Mouse (Mus musculus): ENCODE results near the gene Prn. TPM values are rescaled to one million over a fixed set of nuclear protein-coding genes. Genes with fewer than 3 reads are reported as not detected.

Prn gene
- total and polyA plus RNA-seq, 2 experiments: not detected

- DNase-seq (ENCODE audit: extremely low read depth, low read depth, low spot score): peak; percentile 22
- WGBS: 86% methylated on average over 7 of the region's 7 CpGs
- H3K4me3 ChIP-seq (ENCODE audit: insufficient read depth, low read depth, low read length): no peak overlapping the region
- H3K4me1 ChIP-seq (ENCODE audit: control insufficient read depth, insufficient read depth, low read length): peaks cover 4% of the 10 kb centered on the region; the same call in 1 of the 2 replicates
- no peak overlapping the region for H3K9ac ChIP-seq (ENCODE audit: low read depth, low read length)
- no peak for TF ChIP-seq POLR2A (IDR thresholded peaks at IDR 0.05; ENCODE audit: extremely low read depth, insufficient read depth, low read length)
- no peak for TF ChIP-seq CTCF (IDR thresholded peaks at IDR 0.05; ENCODE audit: low read depth, low read length)
- no peaks in the 10 kb centered on the region for H3K36me3 ChIP-seq (ENCODE audit: control insufficient read depth, insufficient read depth, low read length)
- no peaks in the 10 kb centered on the region for H3K79me2 ChIP-seq (ENCODE audit: control insufficient read depth, insufficient read depth, low read length)
- H3K27ac ChIP-seq (replicated peaks; ENCODE audit: insufficient read depth, low read depth, low read length): no peak overlapping the region
- H3K27me3 ChIP-seq (ENCODE audit: control insufficient read depth, insufficient read depth, low read length): no peaks in the 10 kb centered on the region
Observed at GRCm38 (mm10) chr2:131908351-131908861, 1.4 kb upstream of the Prn start.

- peak; percentile 9 for DNase-seq (ENCODE audit: extremely low read depth, low read depth, low spot score)
- Histone ChIP-seq H3K9ac (ENCODE audit: low read depth, low read length) (no peak overlapping the region), H3K79me2 (ENCODE audit: control insufficient read depth, insufficient read depth, low read length) (no peaks in the 10 kb centered on the region; the same call in 1 of the 2 replicates), H3K27ac (replicated peaks; ENCODE audit: insufficient read depth, low read depth, low read length) (0 out of 2 replicates have a peak overlapping the region, but pooled peaks have one; percentile 28), H3K4me1 (ENCODE audit: control insufficient read depth, insufficient read depth, low read length) (peaks cover 4% of the 10 kb centered on the region; the same call in 1 of the 2 replicates), H3K27me3 (ENCODE audit: control insufficient read depth, insufficient read depth, low read length) (no peaks in the 10 kb centered on the region), H3K4me3 (ENCODE audit: insufficient read depth, low read depth, low read length) (no peak overlapping the region), H3K36me3 (ENCODE audit: control insufficient read depth, insufficient read depth, low read length) (no peaks in the 10 kb centered on the region)
- WGBS: 97% methylated on average over 1 of the region's 1 CpGs
- TF ChIP-seq POLR2A (IDR thresholded peaks at IDR 0.05; ENCODE audit: extremely low read depth, insufficient read depth, low read length) (no peak), CTCF (IDR thresholded peaks at IDR 0.05; ENCODE audit: low read depth, low read length) (no peak)
Observed at GRCm38 (mm10) chr2:131908906-131909305, 851 bp upstream of the Prn start.

DNA sequence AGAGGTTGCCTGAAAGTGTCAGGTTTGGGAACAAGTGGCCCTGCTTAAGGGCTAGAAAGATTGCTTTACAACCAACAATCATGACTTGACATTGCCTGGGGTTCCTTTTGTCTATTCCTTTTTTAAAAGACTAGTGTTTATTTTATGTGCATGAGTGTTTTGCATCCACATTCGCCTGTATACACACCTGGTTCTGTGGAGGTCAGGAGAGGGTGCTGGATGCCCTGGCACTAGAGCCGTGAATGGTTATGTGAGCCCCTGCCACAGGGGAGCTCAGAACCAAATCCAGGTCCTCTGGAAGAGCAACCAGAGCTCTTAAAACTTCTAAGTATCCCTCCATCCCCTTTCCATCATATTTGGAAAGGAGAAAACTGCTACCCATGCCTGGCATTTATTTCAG is 1.1 kb downstream of the Prn start:
- H3K9ac ChIP-seq (ENCODE audit: low read depth, low read length): no peak overlapping the region
- no peak for DNase-seq (ENCODE audit: extremely low read depth, low read depth, low spot score)
- H3K79me2 ChIP-seq (ENCODE audit: control insufficient read depth, insufficient read depth, low read length): no peaks in the 10 kb centered on the region; the same call in 1 of the 2 replicates
- no peak for TF ChIP-seq POLR2A (IDR thresholded peaks at IDR 0.05; ENCODE audit: extremely low read depth, insufficient read depth, low read length)
- no peak for TF ChIP-seq CTCF (IDR thresholded peaks at IDR 0.05; ENCODE audit: low read depth, low read length)
- WGBS: 90% methylated on average over 2 of the region's 2 CpGs
- no peak overlapping the region for H3K27ac ChIP-seq (replicated peaks; ENCODE audit: insufficient read depth, low read depth, low read length)
- no peak overlapping the region for H3K4me3 ChIP-seq (ENCODE audit: insufficient read depth, low read depth, low read length)
- peaks cover 4% of the 10 kb centered on the region; the same call in 1 of the 2 replicates for H3K4me1 ChIP-seq (ENCODE audit: control insufficient read depth, insufficient read depth, low read length)
- no peaks in the 10 kb centered on the region for H3K27me3 ChIP-seq (ENCODE audit: control insufficient read depth, insufficient read depth, low read length)
- H3K36me3 ChIP-seq (ENCODE audit: control insufficient read depth, insufficient read depth, low read length): peaks cover 4% of the 10 kb centered on the region

DNA sequence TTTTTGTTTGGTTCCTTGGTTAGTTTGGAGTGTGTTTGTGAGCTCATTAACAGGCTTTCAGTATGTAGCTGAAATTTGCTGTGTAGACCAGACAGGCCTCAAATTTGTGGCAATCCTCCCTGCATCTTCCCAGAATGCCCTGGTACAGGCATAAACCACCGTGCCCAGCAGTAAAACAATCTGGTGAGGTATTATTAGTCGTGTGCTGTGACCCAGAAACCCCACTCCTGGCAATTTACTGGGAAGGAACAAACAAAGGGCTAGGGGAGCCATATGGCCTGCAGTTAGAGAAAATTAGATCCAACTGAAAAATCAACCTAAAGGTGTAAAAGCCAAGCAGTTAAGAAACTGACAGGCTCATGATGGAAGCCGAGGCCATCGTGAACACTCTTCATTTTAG is 1.6 kb downstream of the Prn start:
- Histone ChIP-seq H3K27me3 (ENCODE audit: control insufficient read depth, insufficient read depth, low read length) (no peaks in the 10 kb centered on the region), H3K79me2 (ENCODE audit: control insufficient read depth, insufficient read depth, low read length) (no peaks in the 10 kb centered on the region; the same call in 1 of the 2 replicates), H3K36me3 (ENCODE audit: control insufficient read depth, insufficient read depth, low read length) (peaks cover 9% of the 10 kb centered on the region), H3K9ac (ENCODE audit: low read depth, low read length) (no peak overlapping the region), H3K4me1 (ENCODE audit: control insufficient read depth, insufficient read depth, low read length) (peaks cover 4% of the 10 kb centered on the region; the same call in 1 of the 2 replicates), H3K27ac (replicated peaks; ENCODE audit: insufficient read depth, low read depth, low read length) (no peak overlapping the region), H3K4me3 (ENCODE audit: insufficient read depth, low read depth, low read length) (no peak overlapping the region)
- TF ChIP-seq CTCF (IDR thresholded peaks at IDR 0.05; ENCODE audit: low read depth, low read length) (no peak), POLR2A (IDR thresholded peaks at IDR 0.05; ENCODE audit: extremely low read depth, insufficient read depth, low read length) (no peak)
- no peak for DNase-seq (ENCODE audit: extremely low read depth, low read depth, low spot score)
- WGBS: 80% methylated on average over 4 of the region's 4 CpGs

- peak; percentile 74 for DNase-seq (ENCODE audit: extremely low read depth, low read depth, low spot score)
- Histone ChIP-seq H3K27me3 (ENCODE audit: control insufficient read depth, insufficient read depth, low read length) (no peaks in the 10 kb centered on the region), H3K4me3 (ENCODE audit: insufficient read depth, low read depth, low read length) (no peak overlapping the region), H3K79me2 (ENCODE audit: control insufficient read depth, insufficient read depth, low read length) (no peaks in the 10 kb centered on the region; the same call in 1 of the 2 replicates), H3K9ac (ENCODE audit: low read depth, low read length) (no peak overlapping the region), H3K4me1 (ENCODE audit: control insufficient read depth, insufficient read depth, low read length) (peaks cover 4% of the 10 kb centered on the region; the same call in 1 of the 2 replicates), H3K36me3 (ENCODE audit: control insufficient read depth, insufficient read depth, low read length) (peaks cover 17% of the 10 kb centered on the region), H3K27ac (replicated peaks; ENCODE audit: insufficient read depth, low read depth, low read length) (no peak overlapping the region)
- TF ChIP-seq CTCF (IDR thresholded peaks at IDR 0.05; ENCODE audit: low read depth, low read length): no peak
- TF ChIP-seq POLR2A (IDR thresholded peaks at IDR 0.05; ENCODE audit: extremely low read depth, insufficient read depth, low read length): no peak
- WGBS: 85% methylated on average over 8 of the region's 8 CpGs
Observed at GRCm38 (mm10) chr2:131912526-131913258, 2.9 kb downstream of the Prn start.

Data from liver, adult 2 months (tissue).